Mouse (Mus musculus) heart, postnatal 0 days (tissue): ENCODE results near the gene Efhd1. TPM values are rescaled to one million over a fixed set of nuclear protein-coding genes. Genes with fewer than 3 reads are reported as not detected.

Source experiments
- ATAC-seq: fragments of 200-750 bp; cut with Nextera tagmentation; 2 replicates; pipeline ENCODE4 v1.8.0; 2017; ENCODE audit warnings: low read depth, moderate number of reproducible peaks, moderate library complexity; ENCODE audit not compliant: insufficient read depth
- DNase-seq: peaks from one replicate; pipeline ENCODE4 v3.0.0-alpha.2; 2016; ENCODE audit warnings: low spot score
- H3K27ac ChIP-seq: fragments of 300-500 bp; sonication (generic); 2 replicates; pipeline ENCODE4 v1.5.1; 2014; ENCODE audit warnings: low read depth, mild to moderate bottlenecking
- H3K27me3 ChIP-seq: fragments of 300-500 bp; sonication (generic); 2 replicates; pipeline ENCODE4 v1.6.1; 2014; ENCODE audit warnings: low read length, mixed read lengths; ENCODE audit not compliant: control insufficient read depth, insufficient read depth
- H3K36me3 ChIP-seq: fragments of 300-500 bp; sonication (generic); replicated peaks from 2 replicates; pipeline ENCODE4 v1.6.1; 2014; ENCODE audit warnings: low read length, mixed read lengths; ENCODE audit not compliant: control insufficient read depth, insufficient read depth
- H3K4me1 ChIP-seq: fragments of 300-500 bp; sonication (generic); 2 replicates; pipeline ENCODE4 v1.6.1; 2014; ENCODE audit warnings: antibody characterized with exemption; ENCODE audit not compliant: control insufficient read depth, insufficient read depth
- H3K4me2 ChIP-seq: fragments of 300-500 bp; sonication (generic); 2 replicates; pipeline ENCODE4 v1.6.1; 2014; ENCODE audit warnings: low read depth, mild to moderate bottlenecking, low read length, moderate library complexity
- H3K4me3 ChIP-seq: fragments of 300-500 bp; sonication (generic); 2 replicates; pipeline ENCODE4 v1.5.1; 2014; ENCODE audit warnings: low read depth, low read length
- H3K9ac ChIP-seq: fragments of 300-500 bp; sonication (generic); replicated peaks from 2 replicates; pipeline ENCODE4 v1.6.1; 2014; ENCODE audit warnings: low read depth, low read length, mixed read lengths
- H3K9me3 ChIP-seq: fragments of 300-500 bp; sonication (generic); replicated peaks from 2 replicates; pipeline ENCODE4 v1.6.1; 2016; ENCODE audit warnings: low read length; ENCODE audit not compliant: control insufficient read depth
- CTCF ChIP-seq: IDR thresholded peaks from 2 replicates; pipeline ENCODE4 v1.5.1; 2016; ENCODE audit warnings: antibody characterized with exemption, control low read depth, low read depth
- EP300 ChIP-seq: IDR thresholded peaks from 2 replicates; pipeline ENCODE4 v1.6.1; 2016; ENCODE audit warnings: antibody characterized with exemption, low read depth
- WGBS: fragments of 180-500 bp; shearing (Covaris S2); extraction: QIAGEN DNeasy Blood & Tissue Kit; methylation state at CpG from one replicate; pipeline ENCODE4 v1.1.7; 2014; 5-methylcytosine and 5-hydroxymethylcytosine counted together
- polyA plus RNA-seq: library from polyadenylated mRNA; unstranded; fragments of >200 nt; fragmentation: Nextera tagmentation; extraction: Ambion mirVana; gene quantifications from 2 replicates; pipeline ENCODE4 v1.2.1, GENCODE M21; 2015
- total RNA-seq: library from RNA; depleted of rRNA; stranded (reverse); fragments of >200 nt; gene quantifications from 2 replicates; pipeline ENCODE4 v1.2.3, GENCODE M21; 2014; ENCODE audit warnings: low replicate concordance

Gene Efhd1
- total and polyA plus RNA-seq, 2 experiments from 2014 or later, result 0.38 to 2.5 TPM

DNA sequence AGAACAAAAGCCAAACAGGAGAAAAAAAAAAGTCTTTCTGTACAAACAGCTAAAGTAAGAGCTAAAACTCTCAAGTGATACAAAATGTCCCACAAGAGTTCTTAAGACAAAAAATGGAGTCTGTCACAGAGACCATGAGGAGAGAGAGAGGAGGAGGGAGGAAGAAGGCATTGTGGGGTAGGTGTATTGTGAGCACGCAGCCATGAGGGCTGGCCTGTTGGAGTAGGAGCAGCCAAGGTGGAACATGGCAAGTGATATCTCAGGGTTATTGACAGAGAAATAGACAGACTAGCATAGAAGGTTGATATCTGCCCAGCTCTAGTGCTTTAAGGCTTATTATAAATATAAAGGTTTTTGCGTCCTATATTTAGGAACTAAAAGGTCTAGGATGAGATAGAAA is 48.5 kb downstream of the Efhd1 start:
- 79% methylated on average over 2 of the region's 2 CpGs for WGBS
- Histone ChIP-seq H3K4me2 (no peak overlapping the region), H3K27me3 (no peaks in the 10 kb centered on the region), H3K9me3 (no peaks in the 10 kb centered on the region), H3K36me3 (no peaks in the 10 kb centered on the region), H3K27ac (no peak overlapping the region), H3K4me1 (no peaks in the 10 kb centered on the region), H3K9ac (no peak overlapping the region), H3K4me3 (no peak overlapping the region)
- no peak for ATAC-seq
- DNase-seq, result no peak
- TF ChIP-seq EP300 (no peak), CTCF (no peak)

GRCm38 (mm10) chr1:87313116-87313515 is 49.0 kb downstream of the Efhd1 start:
- no peak overlapping the region for H3K9ac ChIP-seq
- no peak overlapping the region for H3K27ac ChIP-seq
- no peaks in the 10 kb centered on the region for H3K36me3 ChIP-seq
- WGBS, result 91% methylated on average over 2 of the region's 2 CpGs
- DNase-seq (no peak), ATAC-seq (no peak)
- H3K4me1 ChIP-seq, result no peaks in the 10 kb centered on the region
- no peaks in the 10 kb centered on the region for H3K9me3 ChIP-seq
- H3K4me2 ChIP-seq, result no peak overlapping the region
- H3K27me3 ChIP-seq, result no peaks in the 10 kb centered on the region
- H3K4me3 ChIP-seq, result no peak overlapping the region
- TF ChIP-seq EP300, result no peak
- no peak for TF ChIP-seq CTCF

GRCm38 (mm10) chr1:87313843-87314570 is 49.8 kb downstream of the Efhd1 start:
- H3K27me3 ChIP-seq, result no peaks in the 10 kb centered on the region
- H3K9ac ChIP-seq, result no peak overlapping the region
- H3K36me3 ChIP-seq, result no peaks in the 10 kb centered on the region
- TF ChIP-seq EP300 (no peak), CTCF (no peak)
- ATAC-seq, result no peak
- no peaks in the 10 kb centered on the region for H3K4me1 ChIP-seq
- H3K4me3 ChIP-seq, result no peak overlapping the region
- DNase-seq, result no peak
- no peaks in the 10 kb centered on the region for H3K9me3 ChIP-seq
- 83% methylated on average over 8 of the region's 8 CpGs for WGBS
- no peak overlapping the region for H3K4me2 ChIP-seq
- H3K27ac ChIP-seq, result no peak overlapping the region

GRCm38 (mm10) chr1:87315431-87315830 is 51.3 kb downstream of the Efhd1 start:
- TF ChIP-seq EP300 (no peak), CTCF (no peak)
- H3K9me3 ChIP-seq, result peaks cover 4% of the 10 kb centered on the region
- H3K27ac ChIP-seq, result no peak overlapping the region
- no peak overlapping the region for H3K4me3 ChIP-seq
- H3K36me3 ChIP-seq, result no peaks in the 10 kb centered on the region
- ATAC-seq (no peak), DNase-seq (no peak)
- H3K4me1 ChIP-seq, result no peaks in the 10 kb centered on the region
- no peak overlapping the region for H3K4me2 ChIP-seq
- no peaks in the 10 kb centered on the region for H3K27me3 ChIP-seq
- 87% methylated on average over 2 of the region's 2 CpGs for WGBS
- H3K9ac ChIP-seq, result no peak overlapping the region

DNA sequence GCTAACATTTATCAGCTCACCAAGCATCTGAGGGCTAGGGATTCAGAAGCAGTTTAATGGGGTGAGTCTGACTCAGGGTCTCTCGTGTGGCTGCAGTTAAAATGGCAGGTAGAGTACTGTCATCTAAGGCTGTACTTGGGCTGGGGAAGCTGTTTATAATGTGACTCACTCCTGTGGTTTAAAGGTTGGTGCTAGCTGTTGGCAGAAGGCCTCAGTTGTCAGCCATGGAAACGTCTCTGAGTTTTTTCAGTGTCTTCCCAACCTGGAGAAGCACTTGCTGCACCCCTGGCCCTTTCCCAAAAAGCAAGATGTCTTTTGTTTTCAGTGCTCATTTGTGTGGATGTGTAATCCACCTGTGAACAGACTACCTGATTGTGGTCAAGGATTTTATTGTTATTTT is 51.7 kb downstream of the Efhd1 start:
- no peak overlapping the region for H3K4me3 ChIP-seq
- ATAC-seq (no peak), DNase-seq (no peak)
- no peak overlapping the region for H3K4me2 ChIP-seq
- H3K27me3 ChIP-seq, result no peaks in the 10 kb centered on the region
- no peaks in the 10 kb centered on the region for H3K36me3 ChIP-seq
- no peak overlapping the region for H3K27ac ChIP-seq
- no peaks in the 10 kb centered on the region for H3K4me1 ChIP-seq
- peaks cover 8% of the 10 kb centered on the region for H3K9me3 ChIP-seq
- WGBS, result 61% methylated on average over 2 of the region's 2 CpGs
- TF ChIP-seq CTCF, result no peak
- TF ChIP-seq EP300, result no peak
- H3K9ac ChIP-seq, result no peak overlapping the region

GRCm38 (mm10) chr1:87316672-87317071 is 52.5 kb downstream of the Efhd1 start:
- H3K27ac ChIP-seq, result no peak overlapping the region
- H3K27me3 ChIP-seq, result no peaks in the 10 kb centered on the region
- peaks cover 13% of the 10 kb centered on the region for H3K9me3 ChIP-seq
- no peak for TF ChIP-seq EP300
- ATAC-seq (0 out of 2 replicates have a peak, but pooled peaks have one; percentile 27), DNase-seq (no peak)
- 9% methylated on average over 3 of the region's 3 CpGs for WGBS
- no peak overlapping the region for H3K4me3 ChIP-seq
- H3K4me1 ChIP-seq, result no peaks in the 10 kb centered on the region
- H3K36me3 ChIP-seq, result no peaks in the 10 kb centered on the region
- H3K9ac ChIP-seq, result no peak overlapping the region
- no peak overlapping the region for H3K4me2 ChIP-seq
